Mouse (Mus musculus) CD4-positive naive resting alpha-beta T cell, adult 57 days (primary cell): Measurements from ENCODE around the gene Gucy2e. TPM values are rescaled to one million over a fixed set of nuclear protein-coding genes. Genes with fewer than 3 reads are reported as not detected.

Experiments used
- total RNA-seq: library from RNA; stranded (reverse); gene quantifications from one replicate; pipeline ENCODE4 v1.2.4, GENCODE M21; 2023

Gucy2e gene
- total RNA-seq = not detected

GRCm38 (mm10) chr11:69236926-69237260 lies at the start of gene Gucy2e:
Gene Gucy2e (minus strand): TSS chr11:69237036.

GRCm38 (mm10) chr11:69197743-69198142 lies 39.1 kb downstream of the Gucy2e start, which contains the start of gene Alox8:
Gene Alox8 (minus strand): TSS chr11:69197843.

Other genes starting within 250 kb of the Gucy2e start
- 21.7 TPM for gene Pfas, start 228.6 kb downstream of the Gucy2e start, total RNA-seq
- 23.4 TPM for gene Ctc1, start 221.1 kb downstream of the Gucy2e start, total RNA-seq
- 1.6 TPM for gene Aurkb, start 191.4 kb downstream of the Gucy2e start, total RNA-seq
- gene Borcs6, start 177.3 kb downstream of the Gucy2e start, total RNA-seq = 9.0 TPM
- not detected for gene Tmem107, start 166.2 kb downstream of the Gucy2e start, total RNA-seq
- gene Vamp2, start 148.5 kb downstream of the Gucy2e start, total RNA-seq = 306 TPM
- 568 TPM for gene Per1, start 141.8 kb downstream of the Gucy2e start, total RNA-seq
- not detected for gene Hes7, start 116.6 kb downstream of the Gucy2e start, total RNA-seq
- not detected for gene 9130213A22Rik, start 114.4 kb downstream of the Gucy2e start, total RNA-seq
- 0.53 TPM for gene Aloxe3, start 111.1 kb downstream of the Gucy2e start, total RNA-seq
- not detected for gene Alox12b, start 80.0 kb downstream of the Gucy2e start, total RNA-seq
- gene Alox8, start 39.2 kb downstream of the Gucy2e start, total RNA-seq = 0.89 TPM
- 11.5 TPM for gene Cntrob, start 86.7 kb upstream of the Gucy2e start, total RNA-seq
- gene Trappc1, start 86.9 kb upstream of the Gucy2e start, total RNA-seq = 20.6 TPM
- 2.5 TPM for gene Kcnab3, start 89.2 kb upstream of the Gucy2e start, total RNA-seq
- gene Rnf227, start 103.4 kb upstream of the Gucy2e start, total RNA-seq = 2.2 TPM
- 771 TPM for gene Chd3, start 132.4 kb upstream of the Gucy2e start, total RNA-seq
- gene Naa38, start 158.5 kb upstream of the Gucy2e start, total RNA-seq = 42.7 TPM
- 39.3 TPM for gene Cyb5d1, start 158.6 kb upstream of the Gucy2e start, total RNA-seq
- gene Tmem88, start 161.2 kb upstream of the Gucy2e start, total RNA-seq = 5.5 TPM
- 209 TPM for gene Kdm6b, start 176.6 kb upstream of the Gucy2e start, total RNA-seq